Mouse (Mus musculus) erythroblast, embryonic 14.5 days (primary cell): Measurements from ENCODE around the gene Pik3r6. TPM values are rescaled to one million over a fixed set of nuclear protein-coding genes. Genes with fewer than 3 reads are reported as not detected.

Experiments used
- H3K27me3 ChIP-seq: 2 replicates; pipeline ENCODE4 v1.6.1; 2012; ENCODE audit warnings: inconsistent platforms; ENCODE audit not compliant: control insufficient read depth
- H3K36me3 ChIP-seq: 2 replicates; pipeline ENCODE4 v1.6.1; 2012; ENCODE audit warnings: mild to moderate bottlenecking, inconsistent platforms; ENCODE audit not compliant: control insufficient read depth
- H3K4me1 ChIP-seq: 2 replicates; pipeline ENCODE4 v1.6.1; 2012; ENCODE audit warnings: inconsistent platforms; ENCODE audit not compliant: control insufficient read depth
- H3K4me3 ChIP-seq: replicated peaks from 2 replicates; pipeline ENCODE3; 2012; ENCODE audit warnings: moderate library complexity, mild to moderate bottlenecking, inconsistent platforms
- H3K9me3 ChIP-seq: 2 replicates; pipeline ENCODE4 v1.6.1; 2012; ENCODE audit warnings: low read length, inconsistent platforms, mixed read lengths; ENCODE audit not compliant: control insufficient read depth
- GATA1 ChIP-seq: IDR thresholded peaks from 2 replicates; pipeline ENCODE4 v1.6.1; 2012; ENCODE audit warnings: low read length, inconsistent platforms, mixed read lengths
- TAL1 ChIP-seq: IDR thresholded peaks from 3 replicates; pipeline ENCODE4 v1.6.1; 2012; ENCODE audit warnings: low read length, inconsistent platforms, mixed read lengths
- polyA plus RNA-seq: library from polyadenylated mRNA; stranded (reverse); fragments of >175 nt; gene quantifications from 2 replicates; pipeline ENCODE4 v1.2.3, GENCODE M21; 2012

Pik3r6 gene
- polyA plus RNA-seq, 1 experiment: 0.05 TPM

DNA sequence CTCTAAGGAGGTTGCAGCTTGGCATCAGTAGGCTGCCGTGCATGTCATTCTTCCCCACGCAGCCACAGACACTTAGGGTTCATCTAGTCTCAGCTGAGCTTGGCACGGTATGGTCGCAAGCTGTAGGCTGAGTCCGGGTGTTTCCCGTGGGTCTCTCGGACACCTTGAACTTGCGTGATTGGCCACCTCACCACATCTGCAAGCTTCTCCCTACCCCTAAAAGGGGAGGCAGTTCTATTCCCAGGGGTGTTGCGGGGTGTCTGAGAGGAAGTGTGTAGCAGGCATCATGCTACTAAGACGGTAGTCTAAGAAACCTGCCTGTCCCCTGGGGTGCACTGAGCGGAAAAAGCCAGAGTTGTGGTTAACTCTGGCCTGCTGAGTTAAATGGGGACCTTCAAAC is 4.3 kb upstream of the Pik3r6 start:
- Histone ChIP-seq H3K27me3 (peaks cover 24% of the 10 kb centered on the region), H3K4me3 (no peak overlapping the region), H3K36me3 (no peaks in the 10 kb centered on the region), H3K9me3 (no peaks in the 10 kb centered on the region), H3K4me1 (peaks cover 10% of the 10 kb centered on the region)
- TF ChIP-seq GATA1: no peak
- TF ChIP-seq TAL1: no peak

DNA sequence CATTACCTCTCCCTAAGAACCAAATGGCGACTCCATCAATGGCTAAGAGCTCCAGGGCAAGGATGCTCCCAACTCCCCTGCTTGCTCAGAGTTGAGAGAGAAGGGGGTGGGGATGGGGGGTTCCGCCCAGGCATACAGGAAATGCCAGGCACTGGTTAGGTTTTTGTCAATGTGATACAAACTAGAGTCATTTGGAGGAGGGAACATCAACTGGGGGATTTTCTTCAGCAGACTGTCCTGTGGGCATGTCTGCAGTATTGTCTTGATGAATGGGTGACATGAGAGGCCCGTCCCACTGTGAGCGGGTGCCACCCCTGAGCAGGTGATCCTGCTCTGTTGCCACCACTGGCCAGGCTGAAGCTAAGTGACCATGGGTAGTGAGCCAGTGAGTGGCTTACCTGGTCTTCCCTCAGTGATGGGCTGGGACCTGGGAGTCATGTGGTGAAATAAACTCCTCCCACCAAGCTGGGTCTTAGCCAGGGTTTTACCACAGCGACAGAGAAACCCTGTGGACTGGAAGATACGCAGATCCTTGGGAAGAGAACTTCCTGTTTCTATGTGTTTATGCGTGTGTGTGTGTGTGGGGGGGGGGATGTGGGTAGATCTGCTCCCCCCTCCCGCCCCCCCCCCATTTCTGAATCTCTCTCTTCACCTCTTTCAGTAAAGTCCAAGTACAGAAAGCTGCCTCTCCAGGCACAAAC is 3.7 kb upstream of the Pik3r6 start:
- H3K9me3 ChIP-seq: no peaks in the 10 kb centered on the region
- peaks cover 10% of the 10 kb centered on the region for H3K4me1 ChIP-seq
- no peaks in the 10 kb centered on the region for H3K36me3 ChIP-seq
- H3K27me3 ChIP-seq: peaks cover 24% of the 10 kb centered on the region
- no peak overlapping the region for H3K4me3 ChIP-seq
- no peak for TF ChIP-seq TAL1
- TF ChIP-seq GATA1: no peak

DNA sequence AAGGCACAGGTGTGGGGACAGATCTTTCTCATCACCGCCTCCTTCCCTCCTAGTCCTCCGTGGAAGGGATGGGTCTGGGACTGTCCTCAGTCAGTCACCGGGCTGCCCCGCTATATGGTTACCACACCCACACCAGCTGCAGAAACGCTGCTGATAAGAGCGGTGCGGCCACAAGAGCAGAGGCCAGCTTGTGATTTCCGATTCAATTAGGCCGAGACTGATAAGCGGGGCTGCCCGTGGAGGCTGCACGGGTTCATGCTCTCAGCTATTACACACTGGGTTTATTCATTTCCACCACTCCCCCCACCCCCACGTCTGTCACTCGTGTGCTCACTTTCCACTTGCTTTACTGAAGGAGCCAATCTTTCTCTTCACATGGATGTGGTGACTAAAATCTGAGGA is 1.9 kb upstream of the Pik3r6 start:
- peaks cover 24% of the 10 kb centered on the region for H3K27me3 ChIP-seq
- no peak for TF ChIP-seq GATA1
- TF ChIP-seq TAL1: no peak
- H3K4me3 ChIP-seq: no peak overlapping the region
- no peaks in the 10 kb centered on the region for H3K36me3 ChIP-seq
- peaks cover 10% of the 10 kb centered on the region for H3K4me1 ChIP-seq
- H3K9me3 ChIP-seq: no peaks in the 10 kb centered on the region

DNA sequence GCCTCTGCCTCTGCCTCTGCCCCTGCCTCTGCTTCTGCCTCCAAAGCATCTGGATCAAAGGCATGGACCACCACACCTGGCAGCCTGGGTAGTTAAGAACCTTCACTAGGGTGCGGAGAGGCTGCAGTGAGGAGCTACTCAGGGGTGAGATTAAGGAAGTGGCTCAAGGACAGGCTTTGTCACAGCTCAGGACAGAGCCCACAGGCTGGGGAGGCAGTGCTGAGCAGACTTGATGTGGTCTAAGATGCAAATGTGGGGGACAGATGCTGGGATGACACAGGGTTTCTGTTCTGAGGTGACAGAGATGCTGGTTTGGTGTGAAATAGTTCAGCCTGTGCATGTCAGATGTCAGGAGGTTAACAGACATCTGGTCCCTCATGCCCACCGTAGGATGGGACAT is 411 bp upstream of the Pik3r6 start:
- Histone ChIP-seq H3K4me1 (peaks cover 10% of the 10 kb centered on the region), H3K4me3 (no peak overlapping the region), H3K36me3 (no peaks in the 10 kb centered on the region), H3K27me3 (peaks cover 24% of the 10 kb centered on the region), H3K9me3 (no peaks in the 10 kb centered on the region)
- TF ChIP-seq GATA1 (no peak), TAL1 (no peak)

DNA sequence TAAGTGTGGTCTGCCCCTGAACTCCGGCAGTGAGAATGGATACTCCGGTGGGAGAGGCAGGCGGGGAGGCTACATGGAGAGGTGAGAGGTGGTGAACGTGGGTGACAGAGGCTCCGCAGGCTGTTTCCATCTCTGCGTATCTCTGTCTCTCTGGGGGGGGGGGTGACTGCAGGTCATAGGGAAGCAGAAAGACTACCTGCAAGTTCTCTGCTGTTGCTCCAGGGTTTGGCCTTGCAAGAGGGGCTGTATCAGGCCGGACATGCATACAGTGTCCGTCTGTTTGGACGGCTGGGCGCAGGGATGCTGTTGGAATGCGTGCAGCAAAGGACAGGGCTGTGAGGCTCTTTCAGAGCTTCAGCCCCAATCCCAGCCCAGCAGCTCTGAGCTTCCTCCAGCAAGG is 2.1 kb downstream of the Pik3r6 start:
- Histone ChIP-seq H3K4me1 (peaks cover 10% of the 10 kb centered on the region), H3K36me3 (no peaks in the 10 kb centered on the region), H3K4me3 (no peak overlapping the region), H3K9me3 (no peaks in the 10 kb centered on the region), H3K27me3 (peaks cover 21% of the 10 kb centered on the region)
- TF ChIP-seq GATA1 (no peak), TAL1 (no peak)

DNA sequence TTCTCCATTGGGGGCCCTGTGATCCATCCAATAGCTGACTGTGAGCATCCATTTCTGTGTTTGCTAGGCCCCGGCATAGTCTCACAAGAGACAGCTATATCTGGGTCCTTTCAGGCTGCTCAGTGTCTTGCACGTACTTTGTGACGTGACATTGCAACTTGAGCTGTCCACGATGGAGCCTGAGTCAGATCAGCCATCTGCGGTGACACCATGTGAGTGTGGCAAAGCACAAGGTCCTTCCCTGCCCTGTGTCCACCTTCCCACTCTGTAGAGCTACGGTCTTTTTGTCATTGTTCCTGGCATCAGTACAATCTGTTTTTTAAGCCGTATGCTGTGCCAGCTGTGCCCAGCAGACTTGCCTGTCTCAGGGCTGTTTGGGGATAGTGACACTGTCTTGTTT is 4.4 kb downstream of the Pik3r6 start:
- H3K4me3 ChIP-seq: no peak overlapping the region
- no peaks in the 10 kb centered on the region for H3K9me3 ChIP-seq
- TF ChIP-seq GATA1: no peak
- no peak for TF ChIP-seq TAL1
- no peaks in the 10 kb centered on the region; the same call in 1 of the 2 replicates for H3K4me1 ChIP-seq
- peaks cover 4% of the 10 kb centered on the region for H3K27me3 ChIP-seq
- H3K36me3 ChIP-seq: no peaks in the 10 kb centered on the region

DNA sequence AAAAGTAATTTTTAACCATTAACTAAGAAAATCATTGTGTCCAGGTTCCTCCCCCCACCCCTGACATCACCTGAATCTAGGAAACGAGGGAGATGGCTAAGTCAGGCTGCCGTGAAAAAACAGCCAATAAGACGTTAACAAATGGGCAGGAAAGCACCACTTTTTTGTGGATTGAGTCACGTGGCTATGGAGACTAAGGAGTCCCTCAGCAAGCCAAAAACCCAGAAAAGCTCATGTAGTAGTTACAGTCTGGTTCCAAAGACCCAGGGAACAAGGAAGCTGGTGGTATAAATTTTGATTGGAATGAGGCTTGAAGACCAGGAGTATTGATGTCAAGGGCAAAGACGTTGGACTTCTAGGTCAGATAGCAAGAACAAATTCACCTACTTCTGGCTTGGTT is 5.8 kb downstream of the Pik3r6 start:
- Histone ChIP-seq H3K27me3 (no peaks in the 10 kb centered on the region), H3K4me1 (no peaks in the 10 kb centered on the region)
- TF ChIP-seq TAL1: no peak
- TF ChIP-seq GATA1: no peak

DNA sequence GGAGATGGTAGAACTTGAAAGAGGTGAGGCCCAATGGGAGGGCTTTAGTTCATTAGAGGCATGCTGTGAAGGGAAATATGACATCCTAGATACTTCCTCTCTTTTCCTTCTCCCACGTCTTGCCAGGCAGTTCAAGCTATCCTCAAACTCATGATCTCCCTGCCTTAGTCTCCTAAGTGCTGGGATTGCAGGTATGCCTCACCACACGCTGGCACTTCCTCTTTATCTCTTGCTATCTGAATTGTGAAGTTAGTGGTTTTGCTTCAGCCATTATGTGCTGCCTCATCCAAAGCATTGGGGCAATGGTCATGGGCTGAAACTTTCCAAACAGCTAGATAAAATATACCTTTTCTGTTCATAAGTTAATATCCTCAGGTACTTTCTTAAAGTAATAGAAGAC is 6.4 kb downstream of the Pik3r6 start:
- TF ChIP-seq TAL1 (no peak), GATA1 (no peak)
- no peaks in the 10 kb centered on the region for H3K36me3 ChIP-seq
- no peak overlapping the region for H3K4me3 ChIP-seq
- H3K9me3 ChIP-seq: no peaks in the 10 kb centered on the region
- H3K4me1 ChIP-seq: no peaks in the 10 kb centered on the region
- H3K27me3 ChIP-seq: no peaks in the 10 kb centered on the region

More for the DNA sequence above, 5.8 kb downstream of the Pik3r6 start:
- Histone ChIP-seq H3K36me3 (no peaks in the 10 kb centered on the region), H3K4me3 (no peak overlapping the region), H3K9me3 (no peaks in the 10 kb centered on the region)

DNA sequence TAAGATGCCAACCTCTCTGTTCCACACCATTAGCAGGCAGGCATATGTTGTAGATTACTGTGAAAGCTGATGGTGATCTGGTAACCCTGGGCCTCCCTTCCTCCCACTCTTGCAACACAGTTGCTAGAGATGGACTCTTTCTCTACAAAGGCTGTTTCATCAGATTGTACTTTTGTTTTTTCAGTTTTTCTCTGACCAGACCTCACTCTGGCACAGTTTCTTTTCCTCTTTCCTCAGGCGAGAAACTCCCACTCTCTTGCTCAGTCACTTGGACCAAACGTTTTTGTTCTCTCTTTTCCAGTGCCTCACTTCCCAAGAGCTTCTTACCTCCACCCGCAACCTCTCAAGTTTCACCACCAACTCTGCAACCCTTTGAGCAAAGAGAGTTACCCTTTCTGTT is 11.2 kb downstream of the Pik3r6 start:
- no peaks in the 10 kb centered on the region for H3K9me3 ChIP-seq
- no peaks in the 10 kb centered on the region for H3K27me3 ChIP-seq
- no peak overlapping the region for H3K4me3 ChIP-seq
- no peaks in the 10 kb centered on the region for H3K4me1 ChIP-seq
- TF ChIP-seq TAL1 (no peak), GATA1 (no peak)
- H3K36me3 ChIP-seq: no peaks in the 10 kb centered on the region

DNA sequence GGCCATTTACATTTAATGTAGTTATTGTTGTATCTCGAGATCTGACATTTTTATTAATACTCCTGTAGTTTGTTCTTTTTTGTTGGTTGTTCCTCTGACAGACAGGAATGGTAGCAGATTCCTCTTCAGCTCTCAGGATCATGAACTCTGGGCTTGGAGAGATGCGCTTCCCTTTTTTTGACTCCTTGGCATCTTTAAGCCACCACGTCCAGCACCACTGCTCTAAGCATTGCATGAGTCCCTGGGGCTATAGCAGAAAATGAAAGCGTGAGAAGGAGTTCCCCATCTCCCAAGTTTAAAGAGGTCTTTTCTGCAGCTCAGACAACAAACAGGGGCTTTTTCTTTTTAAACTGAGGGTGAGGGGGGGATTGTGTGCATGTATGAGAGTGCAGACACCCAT is 16.5 kb downstream of the Pik3r6 start:
- TF ChIP-seq TAL1: no peak
- no peak for TF ChIP-seq GATA1
- Histone ChIP-seq H3K4me1 (no peaks in the 10 kb centered on the region), H3K36me3 (no peaks in the 10 kb centered on the region), H3K4me3 (no peak overlapping the region), H3K27me3 (no peaks in the 10 kb centered on the region), H3K9me3 (no peaks in the 10 kb centered on the region)
